Mouse (Mus musculus) forebrain, embryonic 15.5 days (tissue): ENCODE results near the gene Cd151. TPM values are rescaled to one million over a fixed set of nuclear protein-coding genes. Genes with fewer than 3 reads are reported as not detected.

ENCODE experiments used
- ATAC-seq: fragments of 200-750 bp; cut with Nextera tagmentation; replicated peaks from 2 replicates; pipeline ENCODE4 v1.8.0; 2017; ENCODE audit warnings: mild to moderate bottlenecking, moderate TSS enrichment, moderate library complexity
- H3K27ac ChIP-seq: fragments of 300-500 bp; sonication (generic); replicated peaks from 2 replicates; pipeline ENCODE4 v1.5.1; 2015; ENCODE audit warnings: mild to moderate bottlenecking, inconsistent platforms
- H3K27me3 ChIP-seq: fragments of 300-500 bp; sonication (generic); 2 replicates; pipeline ENCODE4 v1.6.1; 2015; ENCODE audit warnings: inconsistent platforms
- H3K36me3 ChIP-seq: fragments of 300-500 bp; sonication (generic); 2 replicates; pipeline ENCODE4 v1.6.1; 2015; ENCODE audit warnings: mild to moderate bottlenecking, inconsistent platforms
- H3K4me1 ChIP-seq: fragments of 300-500 bp; sonication (generic); 2 replicates; pipeline ENCODE4 v1.6.1; 2015; ENCODE audit warnings: inconsistent platforms
- H3K4me2 ChIP-seq: fragments of 300-500 bp; sonication (generic); replicated peaks from 2 replicates; pipeline ENCODE4 v1.6.1; 2015; ENCODE audit warnings: mild to moderate bottlenecking, inconsistent platforms
- H3K4me3 ChIP-seq: fragments of 300-500 bp; sonication (generic); 2 replicates; pipeline ENCODE4 v1.5.1; 2015; ENCODE audit warnings: mild to moderate bottlenecking, inconsistent platforms
- H3K9ac ChIP-seq: fragments of 300-500 bp; sonication (generic); replicated peaks from 2 replicates; pipeline ENCODE4 v1.6.1; 2015; ENCODE audit warnings: mild to moderate bottlenecking, inconsistent platforms
- H3K9me3 ChIP-seq: fragments of 300-500 bp; sonication (generic); 2 replicates; pipeline ENCODE4 v1.6.1; 2016; ENCODE audit warnings: inconsistent platforms
- WGBS: fragments of 180-500 bp; shearing (Covaris S2); methylation state at CpG from one replicate; pipeline ENCODE4 v1.1.7; 2015; ENCODE audit warnings: mixed read lengths; 5-methylcytosine and 5-hydroxymethylcytosine counted together
- polyA plus RNA-seq: library from polyadenylated mRNA; unstranded; fragments of >200 nt; fragmentation: Nextera tagmentation; extraction: Ambion mirVana; gene quantifications from 2 replicates; pipeline ENCODE4 v1.2.1, GENCODE M21; 2015

The Cd151 gene
- polyA plus RNA-seq, 1 experiment from 2014 or later: 15.9 TPM

DNA sequence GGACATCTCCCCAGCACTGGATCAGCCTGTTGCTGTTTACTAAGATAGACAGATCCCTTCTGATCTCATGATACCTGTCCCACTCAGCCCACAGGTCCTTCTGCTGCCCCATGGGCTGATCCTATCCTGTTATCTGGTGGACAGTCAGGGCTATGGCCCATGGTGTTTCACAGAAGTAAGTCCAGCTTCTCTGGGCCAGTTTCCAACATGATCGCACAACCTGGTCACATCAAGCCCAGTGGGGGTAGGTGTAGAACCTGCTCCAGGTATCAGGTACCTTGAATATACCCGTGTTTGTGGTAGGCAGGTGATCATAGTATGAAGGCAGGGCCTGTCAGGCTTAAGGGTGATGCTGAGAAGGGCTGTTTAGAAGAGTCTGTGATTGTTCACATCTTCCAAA is 28.2 kb downstream of the Cd151 start:
- no peaks in the 10 kb centered on the region for H3K27me3 ChIP-seq
- no peaks in the 10 kb centered on the region for H3K9me3 ChIP-seq
- no peaks in the 10 kb centered on the region for H3K4me1 ChIP-seq
- H3K9ac ChIP-seq: no peak overlapping the region
- H3K4me3 ChIP-seq: no peak overlapping the region
- no peak overlapping the region for H3K4me2 ChIP-seq
- H3K36me3 ChIP-seq: 0 out of 2 replicates have a peak, but pooled peaks cover 3% of the 10 kb centered on the region
- ATAC-seq: no peak
- no peak overlapping the region for H3K27ac ChIP-seq
- WGBS: 81% methylated on average over 2 of the region's 2 CpGs

DNA sequence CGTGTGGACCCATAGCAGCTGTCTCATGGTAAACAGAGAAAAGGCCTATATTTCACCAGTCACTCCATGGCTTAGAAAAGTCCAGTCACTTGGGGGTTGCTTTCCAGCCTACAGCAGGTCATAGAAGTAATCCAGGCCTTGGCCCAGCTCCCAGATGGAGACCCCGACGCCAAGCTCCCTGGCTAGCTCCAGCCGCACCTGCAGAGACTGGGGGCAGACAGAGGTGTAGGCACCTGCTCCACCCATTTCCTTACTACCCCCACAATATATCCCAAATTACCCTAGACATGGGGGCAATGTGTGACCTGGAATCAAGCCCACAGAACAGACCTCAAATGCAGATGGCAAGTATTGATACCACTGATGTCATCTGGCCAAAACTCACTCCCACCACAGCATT is 28.7 kb downstream of the Cd151 start:
- no peak overlapping the region for H3K9ac ChIP-seq
- no peaks in the 10 kb centered on the region for H3K27me3 ChIP-seq
- 92% methylated on average over 4 of the region's 4 CpGs for WGBS
- ATAC-seq: no peak
- H3K36me3 ChIP-seq: 0 out of 2 replicates have a peak, but pooled peaks cover 3% of the 10 kb centered on the region
- H3K9me3 ChIP-seq: no peaks in the 10 kb centered on the region
- H3K4me3 ChIP-seq: no peak overlapping the region
- no peak overlapping the region for H3K4me2 ChIP-seq
- H3K4me1 ChIP-seq: no peaks in the 10 kb centered on the region
- no peak overlapping the region for H3K27ac ChIP-seq

DNA sequence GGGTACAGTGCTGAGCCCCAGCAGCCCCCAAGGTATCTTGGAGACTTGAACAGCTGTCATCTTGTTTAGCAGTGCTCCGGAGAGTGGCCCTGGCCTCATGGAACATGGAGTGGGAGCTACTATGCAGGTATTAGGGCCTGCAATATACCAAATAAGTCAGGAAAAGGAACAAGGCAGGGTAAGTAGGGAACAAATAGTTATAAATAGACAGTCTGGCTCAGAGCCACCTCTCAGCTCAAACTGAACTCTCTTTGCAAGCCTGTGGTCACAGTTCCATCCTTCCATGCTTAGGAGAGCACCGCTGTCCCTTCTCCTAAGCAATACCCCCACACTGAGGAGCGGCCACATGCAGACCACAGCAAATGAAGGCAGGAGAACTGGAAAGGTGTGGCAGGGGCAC is 30.4 kb downstream of the Cd151 start:
- Histone ChIP-seq H3K4me3 (no peak overlapping the region), H3K36me3 (0 out of 2 replicates have a peak, but pooled peaks cover 3% of the 10 kb centered on the region)
- 88% methylated on average over 3 of the region's 3 CpGs for WGBS

DNA sequence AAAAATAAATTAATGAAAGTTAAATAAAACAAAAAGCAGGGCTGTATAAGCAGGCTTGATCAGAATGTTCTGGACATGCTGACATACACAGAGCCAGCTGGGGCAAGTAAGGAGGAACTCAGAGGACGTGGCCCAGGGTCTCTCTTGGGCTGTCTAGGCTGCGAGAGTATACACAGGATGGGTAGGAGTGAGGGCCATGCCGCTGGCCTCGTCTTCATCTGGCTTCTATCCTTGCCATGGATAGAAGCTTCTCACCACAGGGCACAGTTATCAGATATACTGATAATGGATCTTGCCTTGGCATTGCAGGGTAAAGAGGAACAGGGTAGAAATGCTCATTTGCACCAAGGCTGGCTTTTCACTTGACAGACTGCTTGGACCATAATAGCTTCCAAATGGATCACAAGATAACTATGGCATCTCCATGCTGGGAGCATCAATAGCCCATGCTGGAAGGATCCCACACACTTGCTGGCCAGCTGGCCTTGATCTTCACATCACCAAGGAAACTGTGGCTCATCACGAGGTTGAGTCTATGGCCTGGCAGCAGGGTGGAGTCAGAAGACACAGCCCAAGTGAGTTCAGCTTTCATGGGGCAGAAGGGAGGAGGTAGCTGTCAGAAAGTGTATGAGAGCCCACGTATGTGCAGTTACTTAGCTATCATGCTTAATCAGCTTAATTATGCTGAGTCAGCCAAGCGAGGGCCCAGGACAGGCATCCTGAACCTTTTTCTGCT is 34.8 kb downstream of the Cd151 start:
- WGBS: 88% methylated on average over 7 of the region's 7 CpGs
- no peaks in the 10 kb centered on the region for H3K4me1 ChIP-seq
- H3K4me2 ChIP-seq: no peak overlapping the region
- H3K27ac ChIP-seq: no peak overlapping the region
- no peak overlapping the region for H3K9ac ChIP-seq
- no peaks in the 10 kb centered on the region for H3K9me3 ChIP-seq
- H3K27me3 ChIP-seq: no peaks in the 10 kb centered on the region
- peaks cover 5% of the 10 kb centered on the region; the same call in 1 of the 2 replicates for H3K36me3 ChIP-seq
- no peak overlapping the region for H3K4me3 ChIP-seq
- ATAC-seq: no peak

More for the DNA sequence above, 30.4 kb downstream of the Cd151 start:
- Histone ChIP-seq H3K9ac (no peak overlapping the region), H3K9me3 (no peaks in the 10 kb centered on the region), H3K4me1 (no peaks in the 10 kb centered on the region), H3K4me2 (no peak overlapping the region), H3K27ac (no peak overlapping the region), H3K27me3 (no peaks in the 10 kb centered on the region)
- no peak for ATAC-seq

DNA sequence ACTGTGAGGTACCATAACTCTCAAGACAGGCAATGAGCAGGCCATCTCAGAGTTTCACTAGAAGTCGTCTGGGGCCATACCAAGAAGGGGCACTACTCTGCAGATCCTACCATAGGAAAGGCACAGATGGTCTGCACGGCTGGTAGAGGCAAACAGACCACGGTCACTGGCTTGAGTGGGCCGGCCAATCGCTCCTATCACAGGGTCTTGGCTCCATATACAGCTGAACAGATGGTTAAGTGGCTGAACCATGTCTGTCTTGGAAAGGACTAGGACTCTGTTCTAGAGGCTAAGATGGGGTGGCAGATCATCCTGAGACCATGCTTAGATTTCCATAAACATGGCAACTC is 35.3 kb downstream of the Cd151 start:
- Histone ChIP-seq H3K36me3 (peaks cover 5% of the 10 kb centered on the region; the same call in 1 of the 2 replicates), H3K9me3 (no peaks in the 10 kb centered on the region), H3K27ac (no peak overlapping the region), H3K4me3 (no peak overlapping the region), H3K4me1 (no peaks in the 10 kb centered on the region), H3K27me3 (no peaks in the 10 kb centered on the region), H3K4me2 (no peak overlapping the region), H3K9ac (no peak overlapping the region)
- 92% methylated on average over 5 of the region's 5 CpGs for WGBS
- no peak for ATAC-seq

DNA sequence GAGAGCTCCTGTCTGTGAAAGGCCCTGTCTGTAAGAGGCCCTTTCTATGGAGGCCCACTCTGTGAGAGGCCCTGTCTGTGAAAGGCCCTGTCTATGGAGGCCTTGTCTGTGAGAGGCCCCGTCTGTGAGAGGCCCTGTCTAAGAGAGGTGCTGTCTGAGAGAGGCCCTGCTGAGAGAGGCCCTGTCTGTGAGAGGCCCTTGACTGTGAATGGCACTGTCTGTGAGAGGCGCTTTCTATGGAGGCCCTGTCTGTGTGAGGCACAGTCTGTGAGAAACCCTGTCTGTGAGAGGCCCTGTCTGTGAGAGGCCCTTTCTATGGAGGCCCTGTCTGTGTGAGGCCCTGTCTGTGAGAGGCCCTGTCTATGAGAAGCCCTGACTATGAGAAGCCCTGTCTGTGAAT is 39.1 kb downstream of the Cd151 start:
- no peaks in the 10 kb centered on the region for H3K27me3 ChIP-seq
- no peak for ATAC-seq
- no peaks in the 10 kb centered on the region for H3K9me3 ChIP-seq
- peaks cover 8% of the 10 kb centered on the region; the same call in 1 of the 2 replicates for H3K36me3 ChIP-seq
- H3K27ac ChIP-seq: no peak overlapping the region
- H3K4me2 ChIP-seq: no peak overlapping the region
- WGBS: 66% methylated on average over 2 of the region's 2 CpGs
- no peak overlapping the region for H3K4me3 ChIP-seq
- H3K9ac ChIP-seq: no peak overlapping the region
- no peaks in the 10 kb centered on the region for H3K4me1 ChIP-seq

DNA sequence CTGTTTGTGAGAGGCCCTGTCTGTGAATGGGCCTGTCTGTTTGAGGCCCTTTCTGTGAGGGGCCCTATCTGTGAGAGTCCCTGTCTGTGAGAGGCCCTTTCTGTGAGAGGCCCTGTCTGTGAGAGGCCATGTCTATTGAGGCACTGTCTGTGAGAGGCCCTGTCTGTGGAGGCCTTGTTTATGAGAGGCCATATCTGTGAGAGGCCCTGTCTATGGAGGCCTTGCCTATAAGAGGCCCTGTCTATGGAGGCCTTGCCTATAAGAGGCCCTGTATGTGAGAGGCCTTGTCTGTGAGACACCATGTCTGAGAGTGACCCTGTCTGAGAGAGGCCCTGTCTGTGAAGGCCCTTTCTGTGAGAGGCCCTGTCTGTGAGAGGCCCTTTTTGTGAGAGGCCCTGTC is 41.0 kb downstream of the Cd151 start:
- no peak overlapping the region for H3K9ac ChIP-seq
- no peak overlapping the region for H3K4me2 ChIP-seq
- peaks cover 6% of the 10 kb centered on the region; the same call in 1 of the 2 replicates for H3K36me3 ChIP-seq
- ATAC-seq: no peak
- H3K4me3 ChIP-seq: no peak overlapping the region
- H3K27me3 ChIP-seq: no peaks in the 10 kb centered on the region
- no peaks in the 10 kb centered on the region for H3K4me1 ChIP-seq
- no peaks in the 10 kb centered on the region for H3K9me3 ChIP-seq
- no peak overlapping the region for H3K27ac ChIP-seq

DNA sequence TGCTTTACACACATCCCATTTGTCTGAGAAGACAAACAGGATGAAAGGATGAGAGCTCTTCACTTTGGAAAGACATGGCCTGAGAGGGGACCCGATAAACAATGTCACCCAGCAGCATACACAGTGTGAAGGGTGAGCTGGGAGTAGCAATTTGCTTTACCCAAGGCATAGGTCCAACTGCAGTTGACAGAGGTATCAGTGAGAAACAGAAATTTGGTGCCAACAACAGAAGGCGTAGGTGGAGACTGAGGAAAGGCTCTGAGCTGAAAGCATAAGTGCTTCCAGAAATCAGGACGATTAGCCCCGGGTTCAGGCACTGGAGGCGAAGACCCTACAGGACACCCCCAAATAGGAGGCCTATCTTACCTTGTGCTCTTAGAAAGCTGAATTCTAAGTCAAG is 43.0 kb downstream of the Cd151 start:
- H3K9me3 ChIP-seq: no peaks in the 10 kb centered on the region
- no peaks in the 10 kb centered on the region for H3K27me3 ChIP-seq
- no peaks in the 10 kb centered on the region for H3K4me1 ChIP-seq
- H3K27ac ChIP-seq: no peak overlapping the region
- ATAC-seq: no peak
- H3K9ac ChIP-seq: no peak overlapping the region
- 90% methylated on average over 5 of the region's 5 CpGs for WGBS
- no peak overlapping the region for H3K4me2 ChIP-seq
- no peak overlapping the region for H3K4me3 ChIP-seq
- H3K36me3 ChIP-seq: peaks cover 11% of the 10 kb centered on the region; the same call in 1 of the 2 replicates

DNA sequence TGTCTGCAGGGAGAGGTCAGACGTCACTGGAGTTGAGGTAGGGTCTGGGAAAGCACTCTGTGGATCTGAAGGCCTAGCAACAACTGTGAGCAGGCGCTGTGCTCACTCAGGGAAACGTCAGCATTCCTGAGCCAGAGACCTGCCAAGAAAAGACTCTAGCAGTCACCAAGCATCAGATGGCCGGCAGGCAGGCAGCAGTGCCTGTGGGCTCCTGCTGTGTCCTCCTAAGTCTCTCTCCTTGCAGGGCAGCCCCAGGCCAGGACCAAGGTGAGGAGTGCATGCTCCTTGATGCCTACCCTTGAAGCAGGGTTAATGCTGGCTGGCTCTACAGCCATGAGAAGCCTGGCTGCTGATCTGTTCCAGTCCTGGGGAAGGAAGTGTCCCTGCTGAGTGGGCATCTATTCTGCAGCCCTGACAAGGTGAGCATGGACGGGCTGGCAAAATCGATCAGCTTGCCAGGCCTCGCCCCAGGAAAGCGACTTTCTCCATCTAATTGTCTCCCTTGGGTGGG is 43.5 kb downstream of the Cd151 start:
- Histone ChIP-seq H3K4me1 (no peaks in the 10 kb centered on the region), H3K9ac (no peak overlapping the region), H3K4me2 (no peak overlapping the region), H3K27me3 (no peaks in the 10 kb centered on the region), H3K4me3 (no peak overlapping the region), H3K36me3 (peaks cover 11% of the 10 kb centered on the region; the same call in 1 of the 2 replicates), H3K9me3 (no peaks in the 10 kb centered on the region), H3K27ac (no peak overlapping the region)
- no peak for ATAC-seq
- 71% methylated on average over 8 of the region's 8 CpGs for WGBS

DNA sequence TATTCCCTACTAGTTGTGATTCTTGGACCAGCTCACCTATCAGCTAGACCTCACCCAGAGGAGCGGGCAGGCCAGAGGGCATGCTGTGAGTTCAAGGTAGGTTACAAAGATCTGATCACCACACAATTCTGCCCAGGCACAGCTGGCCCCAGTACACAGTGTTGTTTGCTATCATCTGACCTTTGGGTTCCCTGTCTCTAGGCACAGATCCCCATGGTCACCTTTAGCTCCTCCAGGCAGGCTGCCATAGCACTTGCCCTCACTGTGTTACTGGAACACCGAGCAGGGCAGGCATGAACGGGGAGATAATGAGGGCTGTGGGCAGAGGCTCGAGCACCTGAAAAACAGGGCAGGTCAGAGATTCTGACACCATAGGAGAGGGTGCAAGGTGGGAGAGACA is 50.4 kb downstream of the Cd151 start:
- 88% methylated on average over 4 of the region's 4 CpGs for WGBS

DNA sequence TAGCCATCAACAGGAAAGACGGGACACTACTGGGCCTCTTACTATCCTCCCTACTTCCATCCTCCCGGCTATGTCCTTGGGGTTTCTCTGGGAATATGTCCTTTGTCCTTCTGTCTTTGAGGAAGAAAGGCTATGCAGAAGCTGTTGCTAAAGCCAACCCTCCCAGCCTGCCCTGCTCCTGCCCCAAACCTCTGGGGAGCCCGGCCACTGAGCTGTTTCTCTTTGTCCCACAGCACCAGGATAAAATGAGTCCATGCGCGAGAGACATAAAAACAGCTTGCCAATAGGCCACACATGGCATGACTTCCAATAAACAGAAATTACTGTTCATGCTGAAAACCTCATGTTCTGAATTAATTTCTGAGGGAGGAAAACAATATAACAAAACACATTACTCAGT is 51.1 kb downstream of the Cd151 start:
- Histone ChIP-seq H3K27me3 (no peaks in the 10 kb centered on the region), H3K27ac (no peak overlapping the region), H3K4me2 (no peak overlapping the region), H3K4me3 (no peak overlapping the region), H3K9ac (no peak overlapping the region), H3K4me1 (no peaks in the 10 kb centered on the region), H3K36me3 (peaks cover 8% of the 10 kb centered on the region; the same call in 1 of the 2 replicates), H3K9me3 (no peaks in the 10 kb centered on the region)
- ATAC-seq: no peak
- WGBS: 81% methylated on average over 5 of the region's 5 CpGs

More for the DNA sequence above, 50.4 kb downstream of the Cd151 start:
- Histone ChIP-seq H3K9me3 (no peaks in the 10 kb centered on the region), H3K4me1 (no peaks in the 10 kb centered on the region), H3K36me3 (peaks cover 10% of the 10 kb centered on the region; the same call in 1 of the 2 replicates), H3K27ac (no peak overlapping the region), H3K27me3 (no peaks in the 10 kb centered on the region), H3K9ac (no peak overlapping the region), H3K4me3 (no peak overlapping the region), H3K4me2 (no peak overlapping the region)
- no peak for ATAC-seq

DNA sequence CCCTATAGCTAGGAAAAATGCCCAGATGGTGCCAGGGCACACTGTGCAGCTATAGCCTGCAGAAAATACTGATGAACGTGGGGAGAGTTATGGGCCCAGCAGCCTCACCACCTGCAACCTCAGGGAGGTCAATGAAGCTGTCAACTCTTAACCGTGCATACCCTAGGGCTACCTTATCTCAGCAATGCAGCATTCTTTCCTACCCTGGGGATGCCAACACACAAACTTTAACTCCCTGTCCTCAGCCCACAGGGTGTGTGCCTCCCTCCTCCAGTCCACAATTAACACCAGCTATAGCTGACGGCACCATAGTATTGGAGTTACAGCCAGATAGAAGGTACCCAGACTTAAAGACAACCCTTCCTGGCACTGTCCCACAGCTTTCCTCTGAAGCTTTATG is 51.7 kb downstream of the Cd151 start:
- H3K9me3 ChIP-seq: no peaks in the 10 kb centered on the region
- no peak for ATAC-seq
- no peaks in the 10 kb centered on the region for H3K27me3 ChIP-seq
- H3K4me2 ChIP-seq: no peak overlapping the region
- WGBS: 78% methylated on average over 3 of the region's 3 CpGs
- no peaks in the 10 kb centered on the region for H3K4me1 ChIP-seq
- no peak overlapping the region for H3K4me3 ChIP-seq
- H3K36me3 ChIP-seq: 0 out of 2 replicates have a peak, but pooled peaks cover 8% of the 10 kb centered on the region
- no peak overlapping the region for H3K9ac ChIP-seq
- H3K27ac ChIP-seq: no peak overlapping the region

DNA sequence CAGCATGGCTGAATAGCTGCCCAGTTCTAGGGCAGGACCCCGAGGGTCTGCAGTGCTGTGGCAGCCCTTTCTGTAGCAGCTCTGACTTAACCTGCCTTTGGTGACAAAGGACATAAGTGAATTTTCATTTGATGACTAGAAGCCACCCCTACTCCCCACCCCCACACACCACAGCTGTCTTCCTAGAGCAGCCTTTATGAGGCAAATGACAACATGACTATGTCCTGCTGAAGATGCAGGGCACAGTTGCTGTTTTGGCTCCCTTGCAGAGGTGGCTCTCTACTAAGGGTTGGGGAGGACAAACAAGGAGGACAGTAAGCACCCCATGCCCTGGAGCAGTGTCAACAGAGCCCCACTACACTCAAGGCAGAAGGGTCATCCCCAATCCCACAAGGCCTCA is 52.6 kb downstream of the Cd151 start:
- H3K9me3 ChIP-seq: no peaks in the 10 kb centered on the region
- no peaks in the 10 kb centered on the region for H3K27me3 ChIP-seq
- no peak for ATAC-seq
- no peak overlapping the region for H3K27ac ChIP-seq
- no peak overlapping the region for H3K4me2 ChIP-seq
- WGBS: 71% methylated on average over 1 of the region's 1 CpGs
- no peak overlapping the region for H3K4me3 ChIP-seq
- H3K36me3 ChIP-seq: 0 out of 2 replicates have a peak, but pooled peaks cover 7% of the 10 kb centered on the region
- H3K4me1 ChIP-seq: no peaks in the 10 kb centered on the region
- no peak overlapping the region for H3K9ac ChIP-seq
